Mouse (Mus musculus): ENCODE data around the gene Fermt1.

Fermt1 gene

GRCm38 (mm10) chr2:132922076-132922873 lies 23.4 kb downstream of the Fermt1 start:
- DNase-seq (ENCODE audit: low read depth, low spot score) = no peak

GRCm38 (mm10) chr2:132914785-132915184 lies 30.9 kb downstream of the Fermt1 start:
- DNase-seq (ENCODE audit: low read depth, low spot score) = no peak

GRCm38 (mm10) chr2:132906763-132907162 lies 38.9 kb downstream of the Fermt1 start:
- DNase-seq (ENCODE audit: low read depth, low spot score) = no peak

- no peak for DNase-seq (ENCODE audit: low read depth, low spot score)
These were observed 40.7 kb downstream of the Fermt1 start for GRCm38 (mm10) chr2:132904961-132905360.

GRCm38 (mm10) chr2:132903498-132903897 lies 42.2 kb downstream of the Fermt1 start:
- DNase-seq (ENCODE audit: low read depth, low spot score) = peak; percentile 28

- DNase-seq (ENCODE audit: low read depth, low spot score) = no peak
These were observed 43.6 kb downstream of the Fermt1 start for GRCm38 (mm10) chr2:132902056-132902455.

- DNase-seq (ENCODE audit: low read depth, low spot score) = no peak
These were observed 44.1 kb downstream of the Fermt1 start for GRCm38 (mm10) chr2:132901636-132902035.

GRCm38 (mm10) chr2:132900596-132900995 lies 45.1 kb downstream of the Fermt1 start:
- no peak for DNase-seq (ENCODE audit: low read depth, low spot score)

GRCm38 (mm10) chr2:132898211-132898610 lies 47.5 kb downstream of the Fermt1 start:
- no peak for DNase-seq (ENCODE audit: low read depth, low spot score)

- DNase-seq (ENCODE audit: low read depth, low spot score) = no peak
These were observed 51.9 kb downstream of the Fermt1 start for GRCm38 (mm10) chr2:132893826-132894225.

GRCm38 (mm10) chr2:132885312-132885711 lies 60.4 kb downstream of the Fermt1 start:
- no peak for DNase-seq (ENCODE audit: low read depth, low spot score)

- DNase-seq (ENCODE audit: low read depth, low spot score) = no peak
These were observed 61.3 kb downstream of the Fermt1 start for GRCm38 (mm10) chr2:132884303-132884967.

GRCm38 (mm10) chr2:132880844-132881645 lies 64.7 kb downstream of the Fermt1 start, which contains the start of gene Lrrn4:
Lrrn4 (minus strand) TSS chr2:132880891.
- DNase-seq (ENCODE audit: low read depth, low spot score) = no peak

- DNase-seq (ENCODE audit: low read depth, low spot score) = no peak
These were observed 66.3 kb downstream of the Fermt1 start for GRCm38 (mm10) chr2:132879261-132880044.

- no peak for DNase-seq (ENCODE audit: low read depth, low spot score)
These were observed 68.7 kb downstream of the Fermt1 start for GRCm38 (mm10) chr2:132876991-132877390.

GRCm38 (mm10) chr2:132873657-132874326 lies 71.9 kb downstream of the Fermt1 start:
- no peak for DNase-seq (ENCODE audit: low read depth, low spot score)

GRCm38 (mm10) chr2:132871663-132872062 lies 74.0 kb downstream of the Fermt1 start:
- DNase-seq (ENCODE audit: low read depth, low spot score) = no peak

- DNase-seq (ENCODE audit: low read depth, low spot score) = no peak
These were observed 75.4 kb downstream of the Fermt1 start for GRCm38 (mm10) chr2:132870286-132870685.

GRCm38 (mm10) chr2:132869682-132870081 lies 76.0 kb downstream of the Fermt1 start:
- DNase-seq (ENCODE audit: low read depth, low spot score) = no peak

GRCm38 (mm10) chr2:132867521-132867920 lies 78.2 kb downstream of the Fermt1 start:
- no peak for DNase-seq (ENCODE audit: low read depth, low spot score)

- no peak for DNase-seq (ENCODE audit: low read depth, low spot score)
These were observed 82.4 kb downstream of the Fermt1 start for GRCm38 (mm10) chr2:132863325-132863724.

Data from c-Kit-negative CD71-positive TER-119-positive erythroid progenitor cells, embryonic 14.5 days (primary cell).